Mouse (Mus musculus): ENCODE data around the gene Duxbl2.
"Not testable (repeated sequence)": the region's sequence is repeated elsewhere in the genome, so short reads cannot be mapped to it uniquely, and the experiment has no call there.

Gene Duxbl2

DNA sequence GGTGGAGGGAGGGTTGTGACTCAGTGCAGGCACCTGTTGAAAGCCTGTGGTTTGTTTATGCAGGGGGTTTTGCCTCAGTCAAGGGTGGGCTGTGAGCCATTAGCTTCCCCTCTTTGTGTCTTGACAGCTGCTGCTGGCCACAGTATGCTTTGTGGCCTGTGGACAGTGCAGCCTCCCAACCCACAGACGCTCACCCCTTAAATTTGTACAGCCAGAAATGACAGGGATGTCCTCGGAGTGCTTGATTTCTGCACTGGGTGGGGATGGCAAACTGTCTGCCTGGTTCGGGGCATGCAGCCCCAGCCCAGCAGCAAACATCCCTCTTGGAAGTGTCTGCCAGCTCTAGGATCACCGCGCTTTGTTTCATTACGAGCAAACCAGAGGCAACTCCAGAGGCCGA lies at the start of gene Duxbl2:
Gene Duxbl2, plus strand, starts transcription at position 200 of the 400 bp plus-strand sequence.
- not testable (repeated sequence) for DNase-seq (ENCODE audit: low spot score in 2 of 2)

GRCm38 (mm10) chr14:26076620-26077390 lies 41.3 kb upstream of the Duxbl2 start:
- not testable (repeated sequence) for DNase-seq (ENCODE audit: low spot score in 2 of 2)

- not testable (repeated sequence) for DNase-seq (ENCODE audit: low spot score in 2 of 2)
Measured at GRCm38 (mm10) chr14:26081216-26081615, 36.9 kb upstream of the Duxbl2 start, which contains the start of gene Cphx2. TSS of gene Cphx2 (plus strand) at chr14:26081516.

DNA sequence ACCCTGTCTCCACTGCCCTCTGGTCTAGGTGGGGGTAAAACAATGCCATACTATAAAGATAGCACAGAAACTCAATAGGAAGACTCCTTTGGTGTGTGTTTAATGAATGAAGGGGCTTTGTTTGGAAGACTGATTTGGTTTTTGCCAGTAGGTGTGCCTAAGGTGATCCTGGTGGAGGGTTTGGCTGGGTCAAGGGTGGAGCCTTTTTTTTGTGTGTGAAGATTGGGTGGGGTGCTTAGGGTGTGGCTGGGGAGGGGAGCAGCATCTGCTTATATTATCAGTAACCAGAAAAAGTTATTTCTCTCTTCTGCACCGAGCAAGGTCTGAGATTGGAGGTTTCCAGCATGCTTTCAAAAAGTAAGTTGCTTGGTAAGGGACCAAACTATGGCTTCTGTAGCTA lies 36.2 kb upstream of the Duxbl2 start, which contains the start of gene Cphx3:
Gene Cphx3, plus strand, starts transcription at position 301 of the 400 bp plus-strand sequence.
- DNase-seq (ENCODE audit: low spot score in 2 of 2) = not testable (repeated sequence)

DNA sequence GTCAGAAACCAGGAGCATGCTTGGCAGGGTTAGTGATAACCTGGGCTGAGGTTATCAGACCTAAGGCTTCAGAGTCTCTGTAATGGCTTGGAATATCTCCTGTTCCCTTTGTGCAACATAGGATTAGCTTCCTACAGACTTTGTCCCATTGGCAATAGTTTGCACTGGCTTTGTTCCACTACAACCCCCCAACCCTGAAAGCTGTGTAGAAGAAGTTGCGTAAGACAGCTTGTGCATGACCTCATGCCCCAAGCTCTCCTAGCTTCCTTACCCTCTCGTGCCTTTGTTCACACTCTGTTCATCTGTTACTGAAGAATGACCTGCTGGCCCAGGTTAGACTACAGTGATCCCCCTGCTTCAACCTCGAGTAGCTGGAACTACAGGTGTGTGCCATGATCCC lies 20.5 kb upstream of the Duxbl2 start:
- not testable (repeated sequence) for DNase-seq (ENCODE audit: low spot score in 2 of 2)

- DNase-seq (ENCODE audit: low spot score in 2 of 2) = not testable (repeated sequence)
Measured at GRCm38 (mm10) chr14:26118550-26119000, 426 bp downstream of the Duxbl2 start.

- not testable (repeated sequence) for DNase-seq (ENCODE audit: low spot score in 2 of 2)
Measured at GRCm38 (mm10) chr14:26119095-26119494, 946 bp downstream of the Duxbl2 start.

DNA sequence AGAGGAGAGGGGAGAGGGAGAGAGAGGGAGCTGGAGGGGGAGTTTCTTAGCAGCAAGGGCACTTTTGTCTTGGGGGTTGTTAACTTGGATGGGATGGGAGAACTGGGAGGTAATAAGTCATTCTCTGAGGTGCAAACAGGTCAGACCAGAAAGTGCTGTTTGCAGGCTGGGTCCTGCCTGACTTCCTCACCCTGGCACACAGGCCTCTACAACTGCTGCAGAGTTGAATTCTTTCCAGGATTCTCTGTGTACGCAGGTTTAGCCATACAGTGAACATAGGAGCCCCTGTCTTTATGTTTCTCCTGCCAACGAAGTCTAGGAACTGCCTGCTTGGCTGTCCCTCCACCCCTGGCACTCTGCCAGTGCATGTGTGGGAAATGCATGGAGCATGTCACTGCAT lies 28.9 kb downstream of the Duxbl2 start:
- not testable (repeated sequence) for DNase-seq (ENCODE audit: low spot score in 2 of 2)

GRCm38 (mm10) chr14:26156032-26156431 lies 37.9 kb downstream of the Duxbl2 start:
- not testable (repeated sequence) for DNase-seq (ENCODE audit: low spot score in 2 of 2)

DNA sequence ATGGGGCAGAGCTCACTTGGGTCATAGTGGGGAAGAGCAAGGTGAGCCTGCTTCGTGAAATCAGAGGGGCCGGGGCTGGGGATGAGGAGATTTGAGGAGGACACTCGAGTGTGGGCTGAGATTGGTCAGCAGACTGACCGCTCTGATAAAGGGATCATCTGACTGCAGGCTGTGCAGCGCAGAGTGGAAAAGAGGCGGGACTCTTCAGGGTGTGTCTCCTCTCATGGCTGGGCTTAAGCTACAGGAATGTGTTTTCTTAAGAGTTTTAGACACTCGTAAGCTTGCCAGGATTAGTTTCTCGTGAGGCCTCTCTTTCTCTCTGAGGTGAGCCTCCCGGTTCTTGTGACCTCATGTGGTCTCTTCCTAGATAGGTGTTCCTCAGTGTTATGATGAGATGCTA lies 43.0 kb downstream of the Duxbl2 start:
- not testable (repeated sequence) for DNase-seq (ENCODE audit: low spot score in 2 of 2)

DNA sequence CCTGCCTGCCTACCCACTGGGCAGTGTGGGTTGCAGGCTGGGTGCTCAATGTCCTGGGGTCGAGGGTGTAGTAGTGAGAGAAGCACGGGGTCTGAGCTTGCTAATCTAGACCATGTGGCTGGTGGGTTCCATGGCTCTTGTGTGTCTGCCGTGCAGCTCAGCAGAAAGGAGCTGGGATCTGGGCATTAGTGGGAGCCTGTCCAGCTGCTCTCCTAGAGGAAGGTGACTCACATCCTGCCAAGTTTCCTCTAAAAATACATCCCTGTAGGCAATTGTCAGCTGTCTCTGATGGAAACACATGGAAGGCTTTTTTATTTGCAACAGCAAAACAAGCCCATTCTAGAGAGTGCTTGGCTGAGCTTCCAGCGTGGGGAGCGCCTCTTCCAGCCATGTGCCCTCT lies 44.3 kb downstream of the Duxbl2 start:
- DNase-seq (ENCODE audit: low spot score in 2 of 2) = not testable (repeated sequence)

DNA sequence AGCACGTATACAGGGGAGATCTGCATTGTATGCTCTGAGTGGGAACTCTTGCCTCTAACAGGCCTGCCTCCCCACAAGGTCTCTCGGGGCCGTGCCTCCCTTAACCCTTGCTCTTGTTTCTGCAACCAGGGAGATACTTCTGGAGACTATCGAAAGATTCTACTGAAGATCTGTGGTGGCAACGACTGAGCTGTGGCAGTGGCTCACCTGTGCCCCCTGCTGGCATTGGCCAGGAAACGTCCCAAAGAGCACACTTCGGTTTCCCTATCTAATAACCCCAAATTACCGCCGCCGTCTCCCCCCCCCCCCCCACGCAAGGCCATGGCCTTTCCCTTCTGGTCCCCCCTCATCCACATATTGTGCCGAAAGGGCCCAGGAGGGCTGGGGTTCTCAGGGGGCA lies 47.1 kb downstream of the Duxbl2 start:
- DNase-seq (ENCODE audit: low spot score in 2 of 2) = not testable (repeated sequence)

- not testable (repeated sequence) for DNase-seq (ENCODE audit: low spot score in 2 of 2)
Measured at GRCm38 (mm10) chr14:26173955-26174354, 55.8 kb downstream of the Duxbl2 start.

DNA sequence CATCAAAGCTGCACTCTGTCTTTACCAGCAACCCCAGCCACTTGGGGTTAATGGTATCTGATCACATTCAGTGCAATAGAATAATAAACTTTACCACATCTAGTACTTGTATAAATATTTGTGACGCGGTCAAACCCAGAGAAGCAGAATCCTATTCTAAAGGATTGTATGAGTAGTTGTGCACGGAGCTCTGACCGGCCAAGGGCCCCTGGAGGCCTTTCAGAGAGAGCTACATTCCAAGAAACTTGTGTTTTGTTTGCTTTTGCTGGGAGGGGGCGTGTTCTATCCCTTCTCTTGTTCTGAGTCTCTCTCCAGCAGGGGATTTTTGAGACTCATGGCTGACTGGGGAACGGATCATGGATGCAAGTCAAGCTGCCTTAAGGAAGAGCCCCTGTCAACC lies 56.9 kb downstream of the Duxbl2 start:
- DNase-seq (ENCODE audit: low spot score in 2 of 2) = not testable (repeated sequence)
